Mouse (Mus musculus) myocyte (in vitro differentiated cells): ENCODE results near the gene Pp2d1. TPM values are rescaled to one million over a fixed set of nuclear protein-coding genes. Genes with fewer than 3 reads are reported as not detected.
A peak's percentile ranks its signal among the peaks of the same experiment; 100 is the strongest.

Source experiments
- H3K27me3 ChIP-seq: one replicate; pipeline ENCODE4 v1.6.1; 2011; ENCODE audit not compliant: control insufficient read depth, insufficient read depth, insufficient read length
- H3K36me3 ChIP-seq: one replicate; pipeline ENCODE4 v1.6.1; 2011; ENCODE audit not compliant: control insufficient read depth, insufficient read depth
- H3K4me2 ChIP-seq: one replicate; pipeline ENCODE4 v1.6.1; 2011; ENCODE audit warnings: low read depth, control low read depth
- H3K4me3 ChIP-seq: one replicate; pipeline ENCODE4 v1.5.1; 2011; ENCODE audit warnings: mild to moderate bottlenecking, control low read depth, moderate library complexity
- H3K79me2 ChIP-seq: one replicate; pipeline ENCODE4 v1.6.1; 2011; ENCODE audit not compliant: control insufficient read depth, insufficient read depth
- H3ac ChIP-seq: one replicate; pipeline ENCODE4 v1.6.1; 2011; ENCODE audit not compliant: control insufficient read depth, insufficient read length
- CEBPB ChIP-seq: IDR thresholded peaks from 2 replicates; pipeline ENCODE4 v1.6.1; 2011; ENCODE audit warnings: mild to moderate bottlenecking, moderate library complexity; ENCODE audit not compliant: poor library complexity, insufficient read depth, severe bottlenecking
- E2F4 ChIP-seq: IDR thresholded peaks from one replicate; pipeline ENCODE4 v1.6.1; 2011; ENCODE audit warnings: mild to moderate bottlenecking, control low read depth, moderate library complexity; ENCODE audit not compliant: insufficient read depth
- MAX ChIP-seq: IDR thresholded peaks from one replicate; pipeline ENCODE4 v1.6.1; 2011; ENCODE audit warnings: low read depth, mild to moderate bottlenecking, control low read depth
- MYOD1 ChIP-seq, 3 experiments: IDR thresholded peaks; one replicate each; pipeline ENCODE4 v1.6.1; 2011; ENCODE audit warnings: control low read depth in 2 of 3, low read depth in 2 of 3, mild to moderate bottlenecking in 2 of 3, moderate library complexity in 1 of 3; ENCODE audit not compliant: insufficient read length in 2 of 3, control insufficient read depth in 1 of 3
- MYOG ChIP-seq, 3 experiments: IDR thresholded peaks; one replicate each; pipeline ENCODE4 v1.6.1; 2011; ENCODE audit warnings: control low read depth in 2 of 3, low read depth in 2 of 3, mild to moderate bottlenecking in 2 of 3; ENCODE audit not compliant: insufficient read length in 2 of 3, control insufficient read depth in 1 of 3, insufficient read depth in 1 of 3
- POLR2A ChIP-seq: IDR thresholded peaks from one replicate; pipeline ENCODE4 v1.6.1; 2011; ENCODE audit warnings: low read depth, mild to moderate bottlenecking, control low read depth, moderate library complexity; ENCODE audit not compliant: insufficient read length
- POLR2AphosphoS2 ChIP-seq: IDR thresholded peaks from one replicate; pipeline ENCODE4 v1.6.1; 2011; ENCODE audit warnings: low read depth, control low read depth; ENCODE audit not compliant: insufficient read length
- REST ChIP-seq: IDR thresholded peaks from one replicate; pipeline ENCODE4 v1.6.1; 2011; ENCODE audit warnings: mild to moderate bottlenecking, control low read depth, moderate library complexity; ENCODE audit not compliant: insufficient read depth, insufficient read length
- SRF ChIP-seq: IDR thresholded peaks from one replicate; pipeline ENCODE4 v1.6.1; 2011; ENCODE audit warnings: low read depth; ENCODE audit not compliant: control insufficient read depth, insufficient read length
- TCF12 ChIP-seq: IDR thresholded peaks from one replicate; pipeline ENCODE4 v1.6.1; 2011; ENCODE audit warnings: mild to moderate bottlenecking, control low read depth; ENCODE audit not compliant: poor library complexity, insufficient read depth, severe bottlenecking
- TCF3 ChIP-seq: IDR thresholded peaks from one replicate; pipeline ENCODE4 v1.6.1; 2011; ENCODE audit warnings: low read depth, control low read depth; ENCODE audit not compliant: insufficient read length
- USF1 ChIP-seq: IDR thresholded peaks from one replicate; pipeline ENCODE4 v1.6.1; 2011; ENCODE audit warnings: low read depth, mild to moderate bottlenecking, control low read depth, moderate library complexity
- polyA plus RNA-seq: library from polyadenylated mRNA; unstranded; fragments of >200 nt; fragmentation: generic; extraction: Trizol; gene quantifications from one replicate; pipeline ENCODE4 v1.2.1, GENCODE M21; 2012; ENCODE audit warnings: missing spikeins

Gene Pp2d1
- polyA plus RNA-seq, 1 experiment = 0.12 TPM

DNA sequence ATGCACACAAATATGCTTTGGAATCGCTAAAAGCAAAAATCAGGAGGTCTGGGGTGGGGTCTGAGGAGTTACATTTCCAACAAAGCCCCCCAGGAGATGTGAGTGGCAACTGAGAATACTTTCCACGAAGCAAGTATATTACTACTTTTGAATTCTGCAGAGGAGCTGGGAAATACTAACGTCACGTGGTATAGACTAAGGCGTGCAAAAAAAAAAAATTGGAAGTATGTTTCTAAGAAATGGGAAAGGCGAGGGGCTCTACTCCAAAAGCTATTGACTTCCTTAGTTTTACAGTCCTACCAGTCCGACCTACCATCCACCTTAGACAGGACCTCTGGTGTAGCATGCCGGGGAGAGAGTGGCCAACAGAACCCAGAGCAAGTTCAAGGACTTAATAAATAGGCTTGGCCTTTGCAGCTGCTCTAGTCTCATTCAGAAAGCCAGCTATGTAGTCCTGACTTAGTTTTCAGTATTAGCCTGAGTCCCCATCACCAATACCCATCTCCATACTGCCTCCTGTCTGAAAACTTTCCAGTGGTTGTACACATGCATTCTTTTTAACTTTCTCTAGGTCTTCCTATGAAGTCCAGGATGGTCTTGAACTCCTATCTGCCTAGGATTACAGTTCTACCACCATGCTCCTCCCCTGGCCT is 29.6 kb upstream of the Pp2d1 start:
- H3K36me3 ChIP-seq = no peaks in the 10 kb centered on the region
- H3K4me3 ChIP-seq = peak overlapping the region; percentile 66
- H3K27me3 ChIP-seq = no peaks in the 10 kb centered on the region
- TF ChIP-seq POLR2AphosphoS2 (no peak), SRF (no peak), MYOG (IDR thresholded peaks at IDR 0.05; ENCODE audit: control insufficient read depth in 1 of 3, insufficient read depth in 1 of 3, insufficient read length in 2 of 3, low read depth in 2 of 3) (no peak), USF1 (peak; percentile 11)
- H3ac ChIP-seq = no peak overlapping the region
- peak overlapping the region; percentile 75 for H3K4me2 ChIP-seq
- H3K79me2 ChIP-seq = peaks cover 5% of the 10 kb centered on the region

DNA sequence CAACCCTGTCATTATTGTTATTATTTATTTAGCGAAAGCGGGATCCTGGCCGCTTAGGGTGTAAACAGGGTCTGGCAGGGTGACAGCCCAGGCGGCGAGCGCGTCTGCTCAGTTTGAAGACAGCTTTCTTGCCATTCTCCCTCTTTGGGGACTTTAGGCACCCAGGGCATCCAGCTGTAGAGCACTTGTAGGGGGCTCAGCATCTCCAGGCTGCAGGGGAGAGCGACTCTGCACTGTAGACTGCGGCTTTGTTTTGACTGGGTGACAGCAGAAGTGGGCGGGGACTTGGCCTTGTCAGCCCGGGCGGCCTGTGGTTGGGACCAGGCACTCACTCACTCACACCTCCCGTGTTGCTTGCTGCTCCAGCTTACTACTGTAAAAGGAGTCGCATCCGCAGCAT is 28.9 kb upstream of the Pp2d1 start:
- peaks cover 5% of the 10 kb centered on the region for H3K79me2 ChIP-seq
- H3K4me2 ChIP-seq = peak overlapping the region; percentile 75
- no peaks in the 10 kb centered on the region for H3K27me3 ChIP-seq
- TF ChIP-seq USF1 = no peak
- peak in 1 of 3 experiments; percentile 0 for TF ChIP-seq MYOD1 (IDR thresholded peaks at IDR 0.05; ENCODE audit: control insufficient read depth in 1 of 3, insufficient read length in 2 of 3, low read depth in 2 of 3)
- peak; percentile 14 for TF ChIP-seq POLR2AphosphoS2
- no peak for TF ChIP-seq CEBPB
- peak; percentile 41 for TF ChIP-seq POLR2A
- no peak for TF ChIP-seq TCF3
- TF ChIP-seq SRF = no peak
- TF ChIP-seq MYOG (IDR thresholded peaks at IDR 0.05; ENCODE audit: control insufficient read depth in 1 of 3, insufficient read depth in 1 of 3, insufficient read length in 2 of 3, low read depth in 2 of 3) = no peak
- TF ChIP-seq TCF12 = no peak
- TF ChIP-seq MAX = no peak
- TF ChIP-seq E2F4 = no peak
- TF ChIP-seq REST = no peak
- no peaks in the 10 kb centered on the region for H3K36me3 ChIP-seq
- H3K4me3 ChIP-seq = peak overlapping the region; percentile 66
- H3ac ChIP-seq = peak overlapping the region; percentile 60

DNA sequence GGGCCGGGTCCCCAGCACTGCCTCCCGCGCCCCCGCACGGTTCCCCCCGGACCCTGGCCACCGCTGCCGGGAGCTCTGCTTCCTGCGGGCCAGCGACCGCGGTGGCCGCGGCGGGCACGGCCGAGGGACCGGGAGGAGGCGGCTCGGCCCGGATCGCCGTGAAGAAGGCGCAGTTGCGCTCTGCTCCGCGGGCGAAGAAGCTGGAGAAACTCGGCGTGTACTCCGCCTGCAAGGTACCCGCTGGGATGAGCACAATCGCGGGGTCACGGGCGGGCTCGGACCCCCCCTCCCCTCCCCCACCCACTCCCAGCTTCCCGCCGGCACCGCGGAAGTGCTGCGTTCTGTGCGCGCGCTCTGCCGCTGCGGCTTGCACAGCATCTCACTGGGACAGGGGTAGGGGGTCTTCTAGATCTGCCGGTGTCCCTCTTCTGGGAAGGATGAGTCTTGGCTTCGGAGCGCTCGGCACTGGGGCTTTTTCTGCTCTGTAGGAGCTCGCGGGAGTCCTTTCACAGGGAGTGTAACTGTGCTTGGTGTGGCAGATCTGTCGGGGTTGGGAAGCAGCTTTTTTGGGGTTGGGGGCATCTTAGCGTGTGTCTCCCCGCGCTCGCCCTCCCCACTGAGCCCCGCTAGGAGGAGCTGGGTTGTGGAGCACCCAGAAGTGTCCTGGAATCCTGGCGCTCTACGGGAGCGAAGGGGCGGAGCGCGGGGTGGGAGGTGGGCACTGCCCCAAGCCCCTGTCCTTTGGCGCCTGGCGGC is 28.3 kb upstream of the Pp2d1 start:
- Histone ChIP-seq H3K27me3 (no peaks in the 10 kb centered on the region), H3K4me2 (peak overlapping the region; percentile 75), H3K79me2 (peaks cover 5% of the 10 kb centered on the region), H3K36me3 (no peaks in the 10 kb centered on the region), H3ac (peak overlapping the region; percentile 60), H3K4me3 (peak overlapping the region; percentile 66)
- TF ChIP-seq POLR2A (peak; percentile 19), TCF12 (no peak), MYOD1 (IDR thresholded peaks at IDR 0.05; ENCODE audit: control insufficient read depth in 1 of 3, insufficient read length in 2 of 3, low read depth in 2 of 3) (peak in 1 of 3 experiments; percentile 16), MAX (no peak)

DNA sequence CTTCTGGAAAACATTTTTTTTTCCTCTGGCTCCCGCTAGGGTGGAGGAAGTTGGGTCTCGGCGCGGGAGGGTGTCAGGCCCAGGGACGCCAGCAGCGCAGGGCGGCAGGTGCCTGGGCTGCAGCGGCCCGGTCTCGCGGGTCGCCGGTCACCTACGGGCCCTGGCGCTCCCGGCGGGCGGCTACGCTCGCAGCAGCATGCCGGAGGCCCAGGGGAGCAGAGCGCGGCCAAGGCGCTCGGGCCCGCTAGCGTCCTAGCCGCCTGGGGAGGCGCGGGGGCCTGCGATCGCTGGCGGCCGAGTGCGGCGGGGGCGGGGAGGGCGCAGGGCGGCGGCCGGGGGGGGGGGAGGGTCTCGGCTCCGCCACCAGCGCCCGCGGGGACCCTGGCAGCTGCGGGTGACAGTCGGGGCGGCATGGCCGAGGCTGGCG is 27.7 kb upstream of the Pp2d1 start:
- H3K4me2 ChIP-seq = peak overlapping the region; percentile 90
- no peaks in the 10 kb centered on the region for H3K36me3 ChIP-seq
- H3K79me2 ChIP-seq = peaks cover 5% of the 10 kb centered on the region
- peak in 2 of 3 experiments; percentile 59 to 76 for TF ChIP-seq MYOD1 (IDR thresholded peaks at IDR 0.05; ENCODE audit: control insufficient read depth in 1 of 3, insufficient read length in 2 of 3, low read depth in 2 of 3)
- no peak for TF ChIP-seq E2F4
- TF ChIP-seq CEBPB = no peak
- peak; percentile 65 for TF ChIP-seq POLR2A
- TF ChIP-seq MYOG (IDR thresholded peaks at IDR 0.05; ENCODE audit: control insufficient read depth in 1 of 3, insufficient read depth in 1 of 3, insufficient read length in 2 of 3, low read depth in 2 of 3) = peak in 2 of 3 experiments; percentile 64 to 69
- TF ChIP-seq REST = no peak
- no peak for TF ChIP-seq SRF
- TF ChIP-seq MAX = no peak
- no peak for TF ChIP-seq TCF3
- no peak for TF ChIP-seq USF1
- TF ChIP-seq TCF12 = no peak
- no peak for TF ChIP-seq POLR2AphosphoS2
- peak overlapping the region; percentile 66 for H3K4me3 ChIP-seq
- no peaks in the 10 kb centered on the region for H3K27me3 ChIP-seq
- H3ac ChIP-seq = peak overlapping the region; percentile 60
